Mouse (Mus musculus) gastrocnemius, postnatal 14 days (tissue): ENCODE measurements around the gene Klhl6. TPM values are rescaled to one million over a fixed set of nuclear protein-coding genes. Genes with fewer than 3 reads are reported as not detected.
"Not testable (repeated sequence)": the region's sequence is repeated elsewhere in the genome, so short reads cannot be mapped to it uniquely, and the experiment has no call there.

Experiments
- DNase-seq: peaks from one replicate; pipeline ENCODE4 v3.0.0; 2021; ENCODE audit warnings: mixed read lengths
- intact Hi-C: fragments of 180-260 bp; cut with DNase I; formaldehyde crosslinking; loops from one replicate; pipeline ENCODE4 v1.15.1; 2025; ENCODE audit warnings: low total_unique reads
- long read RNA-seq, 2 experiments: library from polyadenylated mRNA; stranded (forward); transcript quantifications; one replicate each; pipeline ENCODE4 v2.0.0; 2021
- total RNA-seq, 2 experiments: library from RNA; stranded (reverse); gene quantifications; 2 replicates each; pipeline ENCODE4 v1.2.3; 2021

Gene Klhl6
- 1 to 10 TPM; 1.6 to 2.4 TPM for total RNA-seq
- long read RNA-seq, experiment 1: 0 reads
- long read RNA-seq, experiment 2, partial matches to known transcripts: 0 of 5 reads
- long read RNA-seq, experiment 2, other reads (novel, unspliced or antisense): 2 of 5 reads

DNA sequence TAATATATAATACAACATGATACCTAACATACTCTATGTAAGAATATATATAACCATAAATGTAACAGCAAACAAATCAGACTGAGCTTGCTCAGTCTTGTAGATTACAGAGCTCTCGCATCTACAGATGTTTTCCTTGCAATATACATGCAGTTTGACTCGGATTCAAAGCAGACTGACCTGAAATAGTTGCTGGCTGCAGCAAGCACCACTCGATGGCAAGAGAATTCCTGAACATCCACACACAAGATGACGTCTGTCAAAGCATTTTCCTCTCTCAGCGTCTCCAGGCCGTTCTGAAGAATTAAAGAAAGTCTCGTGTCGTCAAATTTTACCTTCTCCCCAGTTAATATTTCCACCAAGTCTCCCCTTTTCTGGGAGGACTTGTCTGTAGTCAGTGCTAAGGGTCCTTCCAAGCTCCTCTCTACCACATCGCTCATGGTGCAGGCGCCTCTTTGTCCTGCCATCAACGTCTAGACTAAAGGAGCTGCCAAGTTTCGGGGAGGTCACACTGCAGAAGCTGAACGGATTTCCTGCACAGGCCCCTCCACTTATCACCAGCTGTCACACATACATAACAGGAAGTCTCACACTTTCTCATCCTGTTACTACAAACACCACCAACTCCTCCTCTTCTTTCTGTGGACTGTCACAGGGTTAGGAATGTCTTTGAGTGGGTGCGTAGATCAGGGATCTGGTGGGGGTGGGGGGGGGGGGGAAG lies at the start of gene Klhl6:
Klhl6 (minus strand) TSS at position 501 of the 721 bp plus-strand sequence.
- intact Hi-C loops: no loop called here

DNA sequence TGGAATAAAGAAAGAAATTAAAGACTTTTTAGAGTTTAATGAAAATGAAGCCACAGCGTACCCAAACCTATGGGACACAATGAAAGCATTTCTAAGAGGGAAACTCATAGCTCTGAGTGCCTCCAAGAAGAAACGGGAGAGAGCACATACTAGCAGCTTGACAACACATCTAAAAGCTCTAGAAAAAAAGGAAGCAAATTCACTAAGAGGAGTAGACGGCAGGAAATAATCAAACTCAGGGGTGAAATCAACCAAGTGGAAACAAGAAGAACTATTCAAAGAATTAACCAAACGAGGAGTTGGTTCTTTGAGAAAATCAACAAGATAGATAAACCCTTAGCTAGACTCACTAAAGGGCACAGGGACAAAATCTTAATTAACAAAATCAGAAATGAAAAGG lies 44.4 kb upstream of the Klhl6 start:
- intact Hi-C loops, DNase-seq: not testable (repeated sequence)

More for the DNA sequence above, at the start of gene Klhl6:
- DNase-seq: peak; percentile 8

DNA sequence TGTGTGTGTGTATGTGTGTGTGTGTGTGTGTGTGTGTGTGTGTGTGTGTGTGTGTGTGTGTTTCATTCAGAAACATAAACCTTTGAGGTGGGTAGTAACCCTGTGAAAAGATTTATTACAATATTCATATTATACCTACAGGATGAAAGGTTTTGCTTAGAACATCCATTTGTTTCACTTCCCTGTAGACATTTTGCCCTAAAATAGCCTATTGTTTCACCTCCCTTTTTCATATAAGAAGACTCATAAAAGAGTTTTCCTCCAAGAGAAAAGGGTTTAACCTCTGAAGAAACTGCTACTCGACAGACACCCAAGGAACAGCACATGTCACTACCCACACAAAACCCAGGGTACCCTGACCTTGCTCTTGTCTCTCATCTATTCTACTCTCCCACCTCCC lies 40.0 kb upstream of the Klhl6 start:
- DNase-seq: no peak
- intact Hi-C loops: no loop called here

DNA sequence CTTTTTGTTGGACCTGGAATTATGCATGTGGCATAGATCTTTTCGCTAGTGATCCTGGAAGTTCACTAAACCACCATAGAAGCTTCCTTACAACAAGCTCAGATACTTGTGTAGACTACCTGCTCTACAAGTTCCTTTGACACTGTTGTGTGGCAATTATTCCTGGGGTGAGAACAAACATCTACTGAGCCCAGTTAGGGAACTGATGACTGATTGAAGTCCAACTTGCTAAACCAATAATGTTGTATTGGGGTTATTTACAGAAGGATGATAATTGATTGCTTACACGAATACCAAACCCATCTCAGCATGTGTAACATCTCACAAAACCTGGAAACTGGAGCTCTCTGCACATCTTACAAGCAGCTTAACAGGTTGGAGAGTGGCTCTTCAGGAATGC lies 39.0 kb upstream of the Klhl6 start:
- no peak for DNase-seq
- intact Hi-C loops: no loop called here

DNA sequence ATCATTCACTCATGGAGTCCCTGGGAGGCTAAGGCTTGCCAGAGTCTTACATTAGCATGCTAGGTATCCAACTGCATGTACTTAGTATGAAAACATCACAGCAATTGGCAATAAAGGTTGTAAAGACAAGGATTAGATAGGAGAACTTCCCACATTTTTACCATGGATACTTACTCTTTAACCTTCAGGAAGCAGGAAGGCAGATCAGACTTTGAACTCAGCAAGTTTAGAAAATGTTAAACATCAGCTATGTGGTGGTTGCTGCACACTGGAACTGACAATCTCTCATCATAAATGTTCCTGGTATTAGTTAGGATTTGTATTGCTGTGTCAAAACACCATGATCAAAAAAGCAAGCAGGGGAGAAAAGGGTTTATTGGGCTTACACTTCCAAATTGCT lies 29.8 kb upstream of the Klhl6 start:
- intact Hi-C loops: no loop called here
- DNase-seq: no peak

DNA sequence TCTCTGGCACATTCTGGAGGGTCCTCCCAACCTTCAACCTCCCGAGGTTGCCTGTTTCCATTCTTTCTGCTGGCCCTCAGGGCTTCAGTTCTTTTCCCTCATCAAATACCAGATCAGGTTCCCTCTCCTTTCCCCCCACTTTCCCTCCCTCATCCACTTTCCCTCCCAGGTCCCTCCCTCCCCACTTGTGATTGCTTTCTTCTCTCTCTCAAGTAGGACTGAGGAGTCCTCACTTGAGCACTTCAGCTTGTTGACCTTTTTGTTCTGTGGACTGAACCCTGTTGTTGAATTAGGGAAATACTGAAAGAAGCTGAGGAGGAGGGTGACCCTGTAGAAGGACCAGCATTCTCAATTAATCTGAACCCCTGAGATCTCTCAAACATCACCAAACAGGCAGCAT lies 23.2 kb upstream of the Klhl6 start:
- DNase-seq: no peak
- intact Hi-C loops: no loop called here

DNA sequence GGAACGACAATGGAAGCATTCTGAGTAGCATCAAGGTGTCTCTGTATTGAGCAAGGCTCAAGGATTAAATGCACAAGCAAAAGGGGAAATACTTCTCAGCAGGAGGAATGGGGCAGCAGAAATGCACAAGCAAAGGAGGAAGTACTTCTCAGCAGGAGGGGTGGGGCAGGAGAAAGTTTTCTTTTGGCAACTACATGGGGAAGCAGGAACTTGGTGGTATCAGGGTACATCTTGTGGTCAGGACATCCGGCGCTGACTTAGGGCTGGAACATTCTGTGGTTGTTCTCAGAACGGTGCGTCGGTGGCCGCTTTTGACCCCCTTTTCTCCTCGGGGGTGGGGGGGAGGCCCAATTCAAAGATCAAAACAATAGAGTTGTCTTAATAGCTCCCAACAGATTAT lies 17.4 kb upstream of the Klhl6 start:
- DNase-seq, intact Hi-C loops: not testable (repeated sequence)

DNA sequence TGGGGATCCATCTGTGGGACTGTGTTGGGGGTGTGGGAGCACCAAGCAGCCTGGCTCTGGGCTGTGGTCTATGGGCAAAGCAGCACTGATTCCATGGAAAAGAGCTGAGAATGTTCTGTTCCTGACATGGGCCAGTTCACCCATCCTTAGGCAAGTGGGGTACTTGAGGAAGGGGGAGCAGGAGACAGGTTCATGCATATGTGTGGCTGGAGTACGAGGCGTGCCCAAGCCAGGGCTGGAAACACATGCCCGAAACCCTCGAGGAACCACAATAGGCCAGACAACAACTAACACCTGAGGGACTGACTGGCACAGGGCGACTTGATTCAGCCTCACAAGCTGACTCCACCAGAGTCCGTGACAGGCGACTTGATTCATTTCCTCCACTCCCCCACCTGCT lies 14.8 kb upstream of the Klhl6 start:
- intact Hi-C loops: no loop called here
- no peak for DNase-seq

DNA sequence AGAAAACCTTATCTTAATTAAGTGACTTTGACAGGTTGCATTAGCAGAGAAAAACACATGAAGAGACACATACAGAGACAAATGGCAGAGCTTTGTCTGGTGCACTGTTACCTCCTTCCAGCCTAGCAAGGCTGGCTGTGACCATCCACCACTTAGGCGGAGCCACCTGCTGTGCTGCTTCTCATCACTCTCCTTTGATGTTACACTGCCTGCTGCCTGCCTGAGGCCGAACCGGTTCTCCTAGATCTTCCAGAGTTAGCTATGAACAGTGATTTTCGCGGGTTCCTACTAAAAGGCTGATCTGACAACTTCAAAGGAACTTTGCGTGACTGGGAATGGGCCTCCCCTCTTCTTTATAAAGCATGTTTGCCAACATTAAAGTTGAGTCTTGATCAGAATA lies 14.1 kb upstream of the Klhl6 start:
- intact Hi-C loops, DNase-seq: not testable (repeated sequence)

DNA sequence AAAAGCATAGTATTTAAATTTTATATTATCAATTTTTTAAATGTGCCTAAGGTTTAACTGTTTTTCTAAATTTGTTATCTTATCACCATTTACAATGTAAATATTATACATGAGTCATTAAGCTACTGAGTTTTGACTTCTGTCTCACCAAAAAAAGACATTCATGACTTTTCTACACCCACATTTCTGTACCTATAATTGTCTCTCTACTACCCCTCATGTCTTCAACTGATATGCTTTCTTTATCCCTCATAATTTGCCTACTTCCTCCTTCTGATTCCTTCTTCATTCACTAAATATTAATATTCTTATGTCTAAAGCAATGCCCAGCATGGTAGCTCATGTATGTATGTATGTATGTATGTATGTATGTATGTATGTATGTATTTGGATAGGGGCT lies 13.0 kb upstream of the Klhl6 start:
- no peak for DNase-seq
- intact Hi-C loops: no loop called here

DNA sequence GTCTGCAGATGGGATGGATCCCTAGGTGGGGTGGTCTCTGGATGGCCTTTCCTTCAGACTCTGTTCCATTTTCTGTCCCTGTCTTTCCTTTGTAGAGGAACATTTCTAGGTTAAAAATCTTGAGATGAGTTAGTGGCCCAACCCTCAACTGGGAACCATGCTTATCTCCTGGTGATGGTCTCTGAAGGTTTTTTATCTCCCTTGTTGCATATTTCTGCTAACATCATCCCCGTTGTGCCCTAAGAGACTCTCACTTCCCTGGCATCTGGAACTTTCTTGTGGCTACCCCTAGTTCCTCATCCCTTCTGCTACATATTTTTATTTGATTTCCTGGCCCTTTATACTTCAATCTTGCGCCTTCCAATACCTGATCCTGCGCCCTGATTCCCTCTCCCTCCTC lies 10.4 kb upstream of the Klhl6 start:
- intact Hi-C loops: no loop called here
- no peak for DNase-seq

DNA sequence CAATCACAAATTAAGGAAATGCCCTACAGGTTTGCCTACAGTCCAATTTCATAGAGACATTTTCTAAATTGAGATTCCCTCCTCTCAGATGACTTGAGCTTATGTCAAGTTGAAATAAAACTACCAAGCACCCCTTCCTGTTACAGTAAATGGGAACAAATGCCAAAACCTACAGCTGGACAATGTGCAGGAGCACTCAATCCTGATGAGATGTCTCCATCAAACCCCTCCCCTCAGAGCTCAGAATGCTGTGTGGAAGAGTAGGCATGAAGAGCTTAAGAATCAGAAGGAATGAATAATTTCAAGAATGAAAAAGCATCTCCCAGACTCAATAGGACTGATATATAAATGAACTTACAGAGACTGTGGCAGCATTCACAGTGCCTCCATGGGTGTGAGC lies 7.7 kb upstream of the Klhl6 start:
- intact Hi-C loops: no loop called here
- DNase-seq: no peak

DNA sequence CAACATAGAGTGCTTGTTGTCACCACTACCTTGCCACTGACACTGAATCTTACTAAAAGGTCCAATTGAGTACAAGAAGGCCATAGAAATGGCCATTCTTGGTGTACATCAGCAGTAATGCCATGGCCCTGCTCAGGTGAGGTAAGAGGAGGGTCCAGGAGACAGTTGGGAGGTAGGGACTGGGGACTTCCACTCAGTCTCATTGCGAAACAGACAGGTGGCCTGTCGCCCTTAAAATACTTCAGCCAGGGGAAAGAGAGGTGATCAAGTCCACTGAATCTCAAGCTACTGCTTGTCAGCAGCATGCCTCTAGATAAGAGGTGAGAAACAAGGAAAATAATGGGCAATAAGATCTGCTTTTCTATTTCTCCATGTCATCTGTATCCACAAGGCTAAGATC lies 4.8 kb upstream of the Klhl6 start:
- intact Hi-C loops: no loop called here
- no peak for DNase-seq

DNA sequence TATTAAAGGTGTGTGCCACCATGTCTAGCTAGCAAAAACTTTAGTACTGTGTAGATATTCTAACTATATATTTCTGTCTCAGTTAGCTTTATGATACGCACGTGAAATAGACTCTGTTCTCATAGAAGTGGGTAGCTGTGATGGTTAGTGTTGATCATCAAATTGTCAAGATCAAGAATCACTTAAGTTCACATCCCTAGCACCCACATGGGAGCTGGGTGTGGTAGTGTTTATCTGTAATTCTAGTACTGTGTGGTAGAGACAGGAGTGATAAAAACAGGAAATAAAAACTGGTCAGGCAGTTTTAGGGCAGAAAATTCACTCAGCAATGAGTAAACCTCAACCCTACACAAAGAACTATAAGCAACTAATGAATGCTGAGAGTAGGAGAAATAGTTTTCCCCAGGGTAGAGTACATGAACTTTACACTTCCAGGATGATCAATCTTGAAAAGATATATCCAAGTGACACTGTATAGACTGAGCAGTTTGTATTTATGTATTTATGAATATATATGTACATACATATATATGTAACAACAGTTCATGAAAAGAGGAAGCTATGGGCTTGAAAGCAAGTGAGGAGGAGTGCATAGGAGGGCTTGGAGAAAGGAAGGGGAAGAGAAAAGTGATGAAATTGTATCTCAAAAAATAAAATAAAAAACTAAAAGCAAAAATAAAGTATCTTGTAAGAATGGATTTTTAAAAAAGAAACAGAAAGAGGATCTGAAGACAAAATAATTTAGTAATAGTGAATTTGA lies 2.2 kb upstream of the Klhl6 start:
- DNase-seq: no peak
- intact Hi-C loops: no loop called here

DNA sequence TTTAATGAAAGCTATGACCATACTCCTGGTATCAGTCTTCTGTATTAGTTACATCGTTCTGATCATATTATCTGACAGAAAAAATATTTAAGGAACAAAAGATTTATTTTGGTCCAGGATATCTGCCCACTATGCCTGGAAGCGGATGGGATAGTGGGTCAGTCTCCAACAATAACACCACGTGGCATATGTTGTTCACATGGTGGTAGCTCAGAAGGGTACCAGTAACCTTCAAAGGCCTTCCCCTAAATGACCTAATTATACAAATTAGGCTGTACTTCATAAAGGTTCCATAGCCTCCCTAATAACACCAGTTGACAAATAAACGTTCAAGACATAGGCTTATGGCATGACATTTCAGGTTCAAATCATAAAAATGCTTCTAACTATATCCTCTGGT lies 722 bp upstream of the Klhl6 start:
- intact Hi-C loops: no loop called here
- no peak for DNase-seq

DNA sequence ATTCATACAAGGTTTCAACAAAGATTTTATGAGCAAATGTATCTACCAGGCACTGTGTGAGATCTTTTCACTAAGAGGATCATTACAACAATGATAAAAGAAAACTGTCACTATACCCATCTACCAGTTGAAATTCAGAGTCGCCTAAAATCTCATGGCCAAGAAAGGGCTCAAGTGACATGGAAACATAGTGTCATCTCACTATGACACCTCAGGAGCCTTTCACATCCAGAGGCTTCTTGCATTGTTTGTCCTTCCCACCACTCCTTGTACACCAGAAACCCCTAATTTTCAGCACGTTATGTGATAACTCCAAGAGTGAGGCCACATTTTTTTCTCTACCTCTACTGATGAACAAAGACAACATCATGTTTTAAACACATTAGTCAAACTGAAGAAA lies 1.2 kb downstream of the Klhl6 start:
- no peak for DNase-seq
- intact Hi-C loops: no loop called here

DNA sequence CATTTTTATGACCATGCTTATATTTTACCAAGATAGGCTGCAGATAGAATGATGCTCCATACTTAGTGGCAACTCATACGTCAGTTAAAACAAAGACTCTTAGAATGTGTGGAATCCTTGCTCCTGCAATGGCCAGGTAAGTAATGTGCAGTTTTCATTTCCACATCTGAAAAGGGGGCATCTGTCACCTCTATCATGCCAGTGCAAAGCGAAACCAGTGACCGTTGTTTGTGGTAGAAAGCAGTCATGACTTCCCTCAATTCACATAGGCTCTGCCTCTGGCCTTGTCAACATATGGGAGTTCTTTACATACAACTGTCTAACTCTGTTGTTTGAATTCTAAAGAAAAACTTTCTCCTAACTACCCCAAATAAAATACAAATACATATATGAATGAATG lies 1.8 kb downstream of the Klhl6 start:
- no peak for DNase-seq
- intact Hi-C loops: no loop called here

DNA sequence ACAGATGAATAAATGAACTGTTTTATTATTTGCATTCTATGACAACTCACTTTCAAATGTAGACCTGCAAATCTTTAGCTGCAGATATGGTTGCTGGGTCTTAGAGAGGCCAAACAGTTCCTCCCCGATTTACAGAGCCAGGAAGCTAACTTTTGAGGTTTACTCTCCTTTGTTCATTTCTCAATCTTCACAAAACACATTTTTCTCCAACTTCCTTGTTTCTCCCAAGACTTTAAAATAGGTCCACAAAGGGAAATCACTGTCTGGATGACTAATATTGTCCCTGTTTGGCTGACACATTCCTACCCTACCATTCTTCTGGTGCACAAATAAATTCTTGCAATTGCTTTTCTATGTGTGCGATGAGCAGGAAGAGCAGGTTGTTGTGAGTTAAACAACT lies 3.1 kb downstream of the Klhl6 start:
- DNase-seq: no peak
- intact Hi-C loops: no loop called here

DNA sequence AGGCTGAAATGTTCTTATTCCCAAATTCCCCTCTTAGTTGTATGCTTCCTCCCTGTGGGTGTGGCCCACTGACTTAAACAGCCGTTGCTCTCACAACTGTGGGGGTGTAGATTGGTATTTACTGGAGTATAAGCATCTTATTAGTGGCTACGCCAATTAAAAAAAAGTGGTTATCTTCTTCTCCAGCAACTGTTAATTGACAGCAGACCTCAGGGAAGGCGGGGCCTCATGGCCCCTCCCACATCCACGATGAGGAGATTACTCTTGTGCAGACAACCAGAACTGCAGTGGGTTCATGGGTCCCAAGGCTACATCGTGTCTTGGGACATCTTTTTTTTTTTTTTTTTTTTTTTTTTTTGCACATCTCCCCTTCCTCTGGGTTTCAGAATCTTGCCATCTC lies 5.6 kb downstream of the Klhl6 start:
- intact Hi-C loops: no loop called here
- DNase-seq: no peak

DNA sequence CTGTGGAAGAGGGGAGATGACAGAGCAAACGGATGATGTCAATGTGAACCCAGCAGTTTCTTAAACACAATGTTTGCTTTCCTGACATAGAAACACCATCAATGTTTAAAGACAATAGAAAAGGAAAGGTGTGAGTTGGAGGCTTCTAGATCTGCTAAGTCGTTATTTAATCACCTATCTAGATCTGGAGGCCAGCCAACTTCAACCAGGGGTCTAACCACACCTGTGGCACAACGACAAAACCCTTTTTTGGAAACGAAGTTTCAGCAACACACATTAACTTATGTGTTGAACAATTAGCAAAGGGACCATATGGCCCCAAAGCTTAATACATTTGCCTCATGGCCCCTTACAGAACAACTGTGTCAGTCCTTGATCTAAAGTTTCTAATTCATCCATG lies 6.0 kb downstream of the Klhl6 start:
- intact Hi-C loops: no loop called here
- DNase-seq: no peak

DNA sequence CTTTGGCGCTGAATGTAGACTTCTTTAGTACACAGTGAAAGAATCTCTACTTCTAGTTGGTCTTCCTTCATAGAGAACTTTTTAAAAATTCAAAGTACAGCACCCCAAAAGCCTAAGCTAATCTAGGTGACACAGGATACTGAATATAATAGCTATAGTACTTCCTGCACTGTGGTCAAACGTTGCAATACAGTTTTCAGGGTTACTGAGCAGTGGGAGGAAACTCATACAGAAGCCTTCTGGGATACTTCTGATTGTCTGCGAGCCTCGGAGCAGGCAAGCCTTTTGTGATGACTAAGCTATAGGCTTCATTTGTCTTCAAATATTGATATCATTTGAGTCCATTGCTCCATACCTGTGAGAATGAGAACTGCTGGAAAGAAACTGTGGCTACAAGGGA lies 7.4 kb downstream of the Klhl6 start:
- no peak for DNase-seq
- intact Hi-C loops: no loop called here
